Mouse (Mus musculus): ENCODE results near the gene Susd3.
A peak's percentile ranks its signal among the peaks of the same experiment; 100 is the strongest.

The Susd3 gene

DNA sequence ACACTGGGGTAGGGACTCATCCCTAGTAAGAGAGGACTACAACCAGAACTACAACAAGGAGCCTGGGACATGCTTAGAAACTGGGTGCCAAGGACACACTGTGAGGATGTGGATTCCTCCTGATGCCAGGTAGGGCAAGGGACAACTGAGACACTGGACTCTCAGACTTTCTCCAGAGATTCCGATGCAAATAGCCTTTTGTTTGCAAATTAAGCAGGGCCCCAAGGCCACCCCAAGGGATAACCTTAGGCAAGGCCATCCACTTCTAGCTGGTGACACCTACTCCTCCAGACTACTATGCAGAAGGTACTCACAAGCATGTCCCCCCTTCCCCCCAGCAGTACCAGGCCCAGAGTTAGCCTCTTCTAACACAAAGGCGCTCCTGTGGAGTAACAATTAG is 1.9 kb downstream of the Susd3 start:
- DNase-seq (ENCODE audit: low spot score in 2 of 2), result no peak

DNA sequence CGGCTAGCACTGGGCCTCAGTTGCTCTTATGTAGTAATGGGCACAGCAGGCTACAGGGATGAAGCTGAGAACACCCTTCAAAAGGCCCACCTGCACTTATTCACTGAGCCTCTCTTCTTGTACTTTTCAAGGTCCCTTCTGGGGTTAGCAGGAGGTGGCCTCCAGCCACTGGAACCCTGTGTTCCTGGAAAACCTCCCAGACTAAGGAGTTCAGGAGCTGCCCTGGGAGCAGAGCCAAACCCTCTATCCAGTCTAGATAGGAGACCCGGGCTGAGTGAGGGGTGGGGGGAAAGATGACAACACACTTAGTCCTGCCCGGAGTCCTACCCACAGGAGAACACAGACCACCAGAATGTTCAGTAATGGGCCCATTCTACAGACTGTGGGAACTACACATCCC is 2.5 kb downstream of the Susd3 start:
- peak in 1 of 2 experiments; percentile 64 for DNase-seq (ENCODE audit: low spot score in 2 of 2)

DNA sequence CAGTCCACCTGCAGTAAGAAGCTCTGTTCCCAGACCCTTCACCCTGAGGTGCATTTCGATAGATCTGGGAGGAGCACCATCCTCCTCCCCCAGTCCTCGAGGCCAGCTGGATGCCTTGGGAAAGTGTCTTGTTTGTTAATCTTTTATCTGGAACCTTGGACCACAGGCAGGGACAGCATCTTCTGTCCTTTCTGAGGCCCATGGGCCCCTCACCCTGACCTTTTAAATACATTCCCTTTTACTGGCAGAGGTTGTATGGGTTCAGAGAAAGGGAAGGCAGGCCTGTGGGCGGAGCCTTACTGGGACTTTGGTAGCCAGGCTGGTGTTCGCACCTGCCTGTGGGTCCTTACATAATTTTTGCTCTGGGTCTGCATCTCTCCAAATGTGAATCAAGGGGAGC is 3.3 kb downstream of the Susd3 start:
- DNase-seq (ENCODE audit: low spot score in 2 of 2), result no peak

DNA sequence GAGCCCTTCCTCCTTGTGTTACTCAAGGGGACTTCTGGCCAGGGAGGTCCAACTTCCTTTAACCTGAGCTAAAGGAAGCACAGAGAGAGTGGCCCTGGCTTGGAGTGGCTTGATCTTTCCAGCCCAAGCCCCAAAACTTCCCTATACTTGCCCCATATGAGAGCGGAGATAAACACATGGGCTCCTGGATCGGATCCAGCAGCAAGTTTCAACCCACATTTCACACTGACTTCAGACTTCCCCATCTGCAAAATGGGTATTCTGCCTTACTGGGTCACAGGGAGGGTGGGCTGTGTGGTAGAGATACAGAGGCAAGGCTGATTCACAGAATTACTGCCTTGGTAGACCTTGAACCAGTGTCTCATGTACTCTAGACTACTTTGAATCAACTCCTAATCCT is 5.0 kb downstream of the Susd3 start:
- DNase-seq (ENCODE audit: low spot score in 2 of 2), result no peak

DNA sequence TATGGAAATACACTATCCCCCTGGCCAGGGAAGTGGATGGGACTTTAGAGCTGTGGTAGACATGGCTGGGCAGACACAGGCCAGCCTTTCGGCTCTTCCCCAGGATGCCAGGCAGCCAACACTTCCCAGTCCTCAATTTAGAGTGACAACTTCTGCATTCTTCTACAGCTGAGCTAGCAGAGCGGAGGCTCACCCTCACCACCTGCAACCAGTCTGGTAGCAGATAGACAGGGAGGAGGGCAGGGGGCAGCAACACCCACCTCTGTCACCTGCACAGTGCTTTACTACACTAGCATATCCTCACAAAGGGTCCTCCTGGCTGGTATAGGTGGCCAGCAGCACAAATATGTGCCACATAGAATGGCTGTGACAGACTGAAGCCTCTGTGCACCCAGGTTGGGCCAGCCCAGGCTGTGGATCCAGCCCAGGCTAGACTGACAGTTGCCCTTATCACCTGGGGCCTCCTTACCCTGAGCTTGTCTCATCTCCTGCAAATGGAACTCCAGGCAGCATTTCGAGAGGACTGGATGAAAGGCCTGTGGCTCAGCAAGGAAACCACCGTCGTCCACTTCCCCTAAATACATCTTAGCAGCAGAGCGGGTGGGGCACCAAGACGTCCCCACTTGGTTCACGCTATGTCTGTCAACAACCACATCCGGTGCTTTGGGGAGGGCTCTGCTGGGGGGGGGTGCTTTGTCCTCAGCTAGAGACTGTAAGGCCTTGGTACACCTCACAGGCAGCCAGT is 6.0 kb downstream of the Susd3 start:
- DNase-seq (ENCODE audit: low spot score in 2 of 2), result no peak

DNA sequence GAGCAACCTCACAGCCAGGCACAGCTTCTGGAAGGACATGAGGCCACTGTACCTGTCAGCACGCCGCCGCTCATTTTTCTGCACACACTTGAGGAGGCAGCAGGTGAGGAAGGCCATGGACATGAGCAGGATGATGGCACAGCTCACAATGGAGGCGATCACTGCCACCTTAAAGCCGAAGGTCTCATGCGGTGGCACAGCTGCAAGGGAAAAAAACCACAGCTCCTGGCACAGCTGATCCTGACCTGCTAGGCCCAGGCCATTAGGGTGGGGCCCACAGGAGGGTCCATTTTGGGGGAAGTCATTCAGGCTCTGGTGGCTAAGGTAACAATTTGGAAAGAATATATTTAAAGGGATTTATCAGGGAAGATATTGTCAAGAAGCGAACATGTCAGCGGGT is 9.8 kb downstream of the Susd3 start:
- DNase-seq (ENCODE audit: low spot score in 2 of 2), result no peak

DNA sequence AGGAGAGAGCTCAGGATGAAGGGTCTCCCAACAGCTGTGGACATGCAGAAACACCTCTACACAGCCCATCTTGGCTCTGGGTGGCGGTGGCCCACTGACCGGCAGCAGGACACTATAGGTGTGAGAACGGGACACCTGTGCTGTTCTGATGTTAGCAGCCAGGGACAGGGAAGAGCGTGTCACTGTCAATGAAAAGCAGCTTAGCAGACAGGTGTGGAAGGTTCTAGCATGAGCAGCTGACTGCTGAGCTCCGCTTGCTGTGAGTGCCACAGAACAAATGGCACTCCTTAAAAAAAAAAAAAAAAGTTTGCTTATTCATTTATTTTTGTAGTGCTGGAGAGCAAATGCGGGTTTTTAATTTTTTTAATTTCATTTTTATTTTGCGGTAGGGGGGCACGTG is 10.9 kb downstream of the Susd3 start:
- no peak for DNase-seq (ENCODE audit: low spot score in 2 of 2)

DNA sequence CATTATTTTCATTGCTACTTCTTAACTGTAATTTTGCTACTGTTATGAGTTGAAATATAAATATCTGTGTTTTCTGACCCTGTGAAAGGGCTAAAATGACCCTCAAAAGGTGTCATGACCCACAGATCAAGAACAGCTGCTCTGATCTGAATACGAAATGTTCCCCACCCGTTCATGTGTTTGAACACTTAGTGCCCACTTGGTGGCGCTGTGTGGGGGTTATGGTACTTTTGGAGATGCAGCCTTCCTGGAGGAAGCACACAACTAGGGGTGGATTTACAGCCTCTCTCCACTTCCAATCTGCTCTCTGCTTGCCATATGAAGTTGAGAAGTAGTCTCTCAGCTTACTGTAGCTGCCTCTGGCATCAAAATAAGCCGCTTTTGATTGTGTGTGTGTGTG is 13.8 kb downstream of the Susd3 start:
- no peak for DNase-seq (ENCODE audit: low spot score in 2 of 2)

DNA sequence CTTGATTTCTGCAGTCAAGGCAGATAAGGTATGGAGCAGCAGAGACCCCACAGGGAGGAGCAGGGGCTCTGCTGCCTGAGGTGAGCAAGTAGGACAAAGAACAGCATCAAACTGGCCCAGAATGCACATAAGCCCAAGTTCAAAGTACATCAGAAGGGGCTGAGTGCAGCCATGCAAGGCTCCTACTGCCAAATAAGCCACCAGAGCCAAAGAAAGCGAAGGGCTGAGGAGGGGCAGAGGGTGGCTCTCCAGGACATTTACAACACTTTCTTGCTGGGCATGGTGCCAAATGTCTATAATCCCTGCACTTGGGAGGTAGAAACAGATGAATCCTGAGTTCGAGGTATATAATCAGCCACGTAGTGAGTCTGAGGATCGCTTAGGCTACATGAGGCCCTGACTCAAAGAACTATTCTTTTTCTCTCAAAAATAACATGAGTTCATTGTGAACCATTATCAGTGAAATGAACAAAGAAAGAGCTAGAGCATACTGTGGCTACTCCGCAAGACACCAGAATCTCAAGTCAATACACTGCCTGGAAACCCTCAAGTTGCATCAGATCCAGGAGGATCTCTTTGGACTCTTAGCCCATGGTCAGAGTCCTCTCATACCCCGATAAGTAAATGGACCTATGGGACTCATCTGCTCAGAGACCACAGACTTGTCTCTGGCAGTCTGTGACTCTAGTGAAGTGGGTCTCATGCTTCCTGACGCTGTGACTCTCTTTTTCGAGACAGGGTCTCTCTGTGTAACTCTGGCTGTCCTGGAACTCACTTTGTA is 14.5 kb downstream of the Susd3 start:
- DNase-seq (ENCODE audit: low spot score in 2 of 2), result no peak

DNA sequence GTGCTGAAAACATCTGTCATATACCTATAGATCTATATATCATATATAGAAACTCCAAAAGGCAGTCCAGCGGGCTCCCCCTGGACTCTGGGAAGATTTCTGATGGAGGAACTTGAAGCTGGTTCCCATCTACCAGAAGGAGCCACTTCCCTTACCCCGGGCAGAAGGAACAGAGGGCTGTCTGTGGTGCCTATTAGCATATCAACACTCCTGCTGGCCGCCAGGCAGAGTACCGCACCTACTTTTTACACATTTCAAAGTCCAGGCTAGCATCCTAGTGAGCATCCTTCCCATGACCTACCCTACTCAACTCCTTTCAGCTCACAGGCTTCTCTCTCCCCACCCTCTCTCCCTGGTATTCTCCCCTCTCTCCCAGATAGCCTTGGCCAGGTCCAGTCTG is 22.9 kb downstream of the Susd3 start:
- DNase-seq (ENCODE audit: low spot score in 2 of 2), result no peak

DNA sequence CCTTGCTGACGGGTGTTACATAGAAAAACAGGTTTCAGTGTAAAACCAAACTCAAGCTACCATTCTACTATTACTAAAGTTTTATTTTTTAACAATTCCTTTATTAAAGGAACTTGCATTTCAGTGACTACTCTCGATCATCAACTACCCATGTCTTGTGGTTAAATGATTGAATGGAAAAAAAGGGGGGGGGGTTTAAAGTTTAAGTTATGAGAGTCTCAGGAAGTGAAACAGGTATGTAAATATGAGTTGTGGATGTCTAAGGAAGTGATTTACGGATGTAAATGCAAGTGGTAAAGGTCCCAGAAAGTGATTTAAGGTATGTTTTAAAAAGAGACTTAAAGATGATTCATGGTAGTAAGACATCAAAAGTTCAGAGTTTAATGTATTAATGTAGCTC is 23.3 kb downstream of the Susd3 start:
- DNase-seq (ENCODE audit: low spot score in 2 of 2), result no peak

DNA sequence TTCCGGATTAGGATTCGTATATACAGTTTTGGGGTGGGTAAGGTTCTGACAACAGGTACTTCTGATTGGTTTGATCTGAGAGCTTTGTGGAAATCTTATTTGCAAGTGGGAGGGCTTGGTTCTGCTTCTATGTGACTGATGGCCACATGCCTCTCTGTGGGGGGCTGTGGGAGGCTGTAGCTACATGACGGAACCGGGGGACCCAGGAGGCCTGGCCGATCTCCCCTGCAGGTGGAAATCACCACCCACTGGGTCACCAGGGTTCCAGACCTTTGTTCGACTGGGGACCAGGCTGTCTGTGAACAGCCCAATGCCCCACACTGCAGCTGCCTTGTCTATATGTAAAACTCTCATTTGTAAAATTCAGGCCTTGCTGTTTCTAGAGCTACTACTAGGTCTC is 23.8 kb downstream of the Susd3 start:
- DNase-seq (ENCODE audit: low spot score in 2 of 2), result no peak

DNA sequence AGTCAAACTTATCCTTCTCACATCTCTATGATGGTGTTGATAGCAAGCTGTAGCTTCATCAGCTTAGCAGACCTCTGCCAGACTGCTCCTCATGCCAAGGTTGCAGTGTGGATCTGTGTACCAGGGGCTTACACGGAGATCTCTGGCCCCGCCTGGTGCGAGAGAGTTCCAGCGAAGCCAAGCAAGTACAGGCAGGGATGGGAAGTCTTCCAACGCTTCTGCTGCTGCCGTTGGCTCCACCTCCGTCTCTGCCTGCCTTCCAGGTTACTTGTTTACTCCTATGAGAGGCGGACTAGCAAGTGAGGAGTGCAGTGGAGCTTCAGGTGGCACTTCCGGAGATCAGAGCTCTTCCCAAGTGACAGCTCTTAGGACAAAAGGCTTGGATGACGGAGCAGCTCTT is 24.2 kb downstream of the Susd3 start:
- DNase-seq (ENCODE audit: low spot score in 2 of 2), result no peak

DNA sequence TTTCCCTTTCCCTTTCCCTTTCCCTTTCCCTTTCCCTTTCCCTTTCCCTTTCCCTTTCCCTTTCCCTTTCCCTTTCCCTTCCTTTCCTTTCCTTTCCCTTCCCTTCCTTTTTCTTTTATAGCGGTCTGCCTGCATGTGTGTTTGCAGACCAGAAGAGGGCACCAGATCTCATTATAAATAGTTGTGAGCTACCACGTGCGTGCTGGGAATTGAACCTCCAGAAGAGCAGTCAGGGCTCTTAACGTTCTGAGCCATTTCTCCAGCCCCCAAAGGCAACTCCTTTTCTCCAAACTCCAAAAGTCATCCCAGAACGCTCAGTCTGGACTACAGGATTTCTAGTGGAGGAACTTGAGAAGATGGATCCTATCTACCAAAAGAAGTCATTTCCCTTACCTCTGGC is 27.6 kb downstream of the Susd3 start:
- DNase-seq (ENCODE audit: low spot score in 2 of 2), result no peak

DNA sequence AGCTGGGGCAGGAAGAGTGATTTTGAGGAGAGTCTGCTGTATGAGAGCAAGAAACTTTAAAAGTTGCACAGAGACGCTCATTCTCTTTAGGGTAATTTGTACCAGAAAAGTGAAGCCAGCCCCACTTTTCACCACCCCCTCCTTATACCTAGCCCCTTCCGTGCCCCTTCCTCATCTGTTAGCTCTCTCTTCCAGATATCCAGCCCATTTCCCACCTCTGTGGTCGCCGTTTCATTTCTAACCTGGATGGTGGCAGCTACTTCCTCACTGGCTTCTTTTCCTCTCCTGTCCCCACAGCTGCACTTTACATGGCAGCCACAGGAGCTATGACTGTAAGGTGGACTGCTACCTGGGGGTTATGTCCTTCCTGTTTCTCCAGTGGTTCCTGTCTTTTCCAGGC is 29.1 kb downstream of the Susd3 start:
- DNase-seq (ENCODE audit: low spot score in 2 of 2), result peak in 1 of 2 experiments; percentile 83

DNA sequence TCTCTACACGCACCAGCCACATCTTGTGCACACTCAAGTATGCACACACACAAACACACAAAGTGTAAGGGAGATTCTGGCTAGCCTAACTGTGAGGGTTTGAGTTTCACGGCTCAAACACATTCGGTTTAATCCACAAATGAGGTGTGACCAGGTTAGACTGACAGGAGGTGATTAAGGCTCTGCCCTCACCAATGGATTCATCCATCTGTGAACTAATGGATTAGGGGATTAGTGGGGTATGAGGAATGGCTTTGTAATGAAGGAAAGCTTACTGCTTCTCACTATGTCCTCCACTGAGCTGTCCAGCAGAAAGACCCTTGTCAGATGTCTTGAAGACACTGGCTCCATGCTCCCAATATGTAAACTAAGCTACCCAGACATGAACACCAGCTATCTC is 29.9 kb downstream of the Susd3 start:
- DNase-seq (ENCODE audit: low spot score in 2 of 2), result no peak

DNA sequence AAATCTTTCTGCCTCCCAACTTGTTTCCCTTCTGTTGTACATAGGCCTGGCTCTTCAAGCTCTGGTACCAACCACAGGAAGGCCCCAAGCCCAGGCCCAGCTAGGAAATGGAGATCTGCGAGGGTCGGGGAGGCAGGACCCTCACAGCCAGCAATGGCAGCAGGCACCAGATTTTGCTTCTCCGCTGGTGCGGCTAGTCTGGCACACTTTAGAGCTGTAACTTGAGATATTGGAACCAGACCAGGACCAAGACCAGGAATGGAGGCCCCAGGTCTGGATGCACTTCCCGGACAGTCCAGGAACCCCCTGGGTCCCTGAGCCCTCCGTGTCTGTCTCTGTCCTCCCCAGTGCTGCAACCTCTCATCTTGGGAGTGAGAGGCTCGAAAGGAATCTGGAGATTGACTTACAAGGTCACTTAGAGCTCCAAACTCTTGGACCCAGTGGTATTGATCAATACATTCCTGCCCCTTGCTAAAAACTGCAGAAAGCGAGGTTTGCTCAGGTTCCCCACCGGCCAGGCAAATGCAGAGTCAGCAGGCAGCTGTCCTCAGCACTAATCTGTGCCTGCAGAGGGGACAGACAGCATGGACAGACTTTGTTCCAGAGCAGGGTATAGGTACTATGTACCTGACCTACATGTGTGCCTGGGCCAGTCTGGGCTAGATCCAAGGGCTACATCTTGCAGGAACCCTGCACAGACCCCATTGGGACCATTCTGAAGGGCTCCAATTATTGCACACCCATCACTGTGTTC is 31.5 kb downstream of the Susd3 start:
- DNase-seq (ENCODE audit: low spot score in 2 of 2), result no peak

DNA sequence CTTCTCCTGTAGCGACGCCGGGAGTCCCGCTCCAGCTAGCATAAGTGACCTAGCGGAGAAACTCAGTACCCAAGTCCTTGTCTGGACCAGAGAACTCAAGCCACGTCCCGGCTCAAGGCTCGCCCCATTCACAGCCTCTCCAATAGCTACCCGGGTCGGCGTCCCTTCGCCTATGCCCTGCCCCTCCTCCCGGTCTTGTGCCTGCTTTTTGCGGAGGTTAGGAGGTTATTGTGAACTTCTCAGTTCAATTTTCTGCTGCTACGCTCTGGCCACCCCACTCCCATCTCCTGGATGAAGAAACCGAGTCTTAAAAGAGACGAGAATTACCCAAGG is 32.3 kb downstream of the Susd3 start:
- DNase-seq (ENCODE audit: low spot score in 2 of 2), result no peak

DNA sequence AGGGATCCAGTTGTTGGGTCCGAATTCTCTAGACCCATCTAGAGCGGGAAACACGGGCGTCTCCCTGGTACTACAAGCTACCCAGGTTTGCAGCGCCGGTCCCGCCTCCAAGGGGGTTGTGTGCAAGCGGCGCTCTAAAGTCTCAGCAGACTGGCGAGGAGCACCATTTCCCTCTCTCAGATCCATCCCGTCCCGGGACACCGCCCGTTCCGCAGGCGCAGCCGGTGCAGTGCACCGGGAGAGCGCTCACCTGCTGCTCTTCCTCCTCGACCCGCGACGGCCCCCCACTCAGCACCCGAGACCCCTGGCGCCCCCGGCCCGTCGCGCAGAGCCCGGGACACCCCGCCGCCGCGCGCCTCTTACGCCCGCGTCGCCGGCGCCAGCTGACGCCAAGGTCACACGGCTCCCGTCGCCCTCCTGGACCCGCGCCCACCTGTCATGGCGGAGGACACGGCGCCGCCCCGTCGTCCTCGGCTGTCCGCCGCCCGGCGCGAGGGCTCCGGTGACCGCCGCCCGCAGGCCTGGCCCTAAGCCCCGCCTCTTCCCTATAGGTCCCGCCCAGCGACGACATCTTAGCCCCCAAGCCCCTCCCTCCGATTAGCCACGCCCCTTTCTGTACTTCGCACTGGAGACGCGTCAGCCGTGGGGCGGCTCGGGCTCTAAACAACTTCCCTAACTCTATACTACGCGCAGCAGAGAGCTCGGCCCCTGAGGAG is 32.8 kb downstream of the Susd3 start, which contains the start of gene Card19:
Gene Card19 (minus strand): TSS at position 534 of the 716 bp plus-strand sequence.
- peak; percentile 93 to 98 for DNase-seq (ENCODE audit: low spot score in 2 of 2)

DNA sequence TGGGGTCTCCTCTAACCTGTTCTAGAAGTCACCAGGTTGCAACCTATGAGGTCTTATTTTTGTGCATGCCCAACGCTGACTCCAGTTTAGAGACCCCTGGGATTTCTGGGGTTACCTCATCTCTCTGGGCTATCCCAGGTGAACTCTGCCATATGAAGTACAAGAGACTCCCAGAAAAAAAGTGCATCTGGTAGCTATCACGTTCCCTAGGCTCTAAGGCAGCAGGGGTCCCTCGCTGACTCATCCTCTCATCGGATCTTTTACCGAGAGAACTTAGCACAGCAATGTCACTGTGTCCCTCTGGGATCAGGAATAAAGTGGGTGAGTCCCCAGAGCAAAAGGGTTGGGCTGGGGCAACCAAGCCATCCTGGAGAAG is 33.4 kb downstream of the Susd3 start:
- DNase-seq (ENCODE audit: low spot score in 2 of 2), result no peak

DNA sequence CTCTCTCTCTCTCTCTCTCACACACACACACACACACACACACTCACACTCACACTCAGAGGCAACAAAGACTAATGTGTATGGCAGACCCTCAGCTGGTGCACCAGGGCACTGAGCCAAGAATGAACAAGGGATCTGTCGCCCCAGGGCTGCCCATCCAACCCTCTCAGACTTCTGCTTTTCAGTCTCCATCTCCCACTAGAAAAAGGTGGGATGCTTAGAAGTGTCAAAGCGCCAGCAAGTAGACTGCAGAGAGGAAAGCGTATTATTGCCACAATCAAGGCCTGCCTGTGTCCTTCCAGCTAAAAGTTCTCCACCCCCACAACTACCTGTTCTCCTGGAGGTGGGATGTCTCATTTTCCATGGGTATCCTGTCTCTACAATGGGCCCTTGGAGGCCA is 34.1 kb downstream of the Susd3 start:
- no peak for DNase-seq (ENCODE audit: low spot score in 2 of 2)

DNA sequence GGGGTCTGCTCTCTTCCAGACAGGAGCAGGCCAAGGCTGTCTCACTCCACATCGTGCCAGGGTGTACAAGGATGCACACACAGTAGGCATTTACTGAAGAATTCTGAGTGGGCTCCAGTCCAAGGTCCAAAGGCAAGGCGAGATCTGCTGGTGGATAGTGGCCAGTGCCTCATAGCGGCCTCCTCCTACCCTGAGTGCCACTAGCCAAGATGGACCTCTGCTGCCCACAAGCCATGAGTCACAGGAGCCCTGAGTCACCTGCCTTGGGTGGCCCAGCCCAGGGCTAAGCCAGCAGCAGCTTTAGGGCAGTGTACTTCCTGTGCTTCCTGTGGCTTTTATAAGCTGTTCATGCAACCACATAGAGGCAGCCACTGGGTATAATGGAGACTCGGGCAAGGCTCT is 35.0 kb downstream of the Susd3 start:
- DNase-seq (ENCODE audit: low spot score in 2 of 2), result no peak

All from urinary bladder, postnatal 4 days (tissue).